In the genomic region with DNA sequence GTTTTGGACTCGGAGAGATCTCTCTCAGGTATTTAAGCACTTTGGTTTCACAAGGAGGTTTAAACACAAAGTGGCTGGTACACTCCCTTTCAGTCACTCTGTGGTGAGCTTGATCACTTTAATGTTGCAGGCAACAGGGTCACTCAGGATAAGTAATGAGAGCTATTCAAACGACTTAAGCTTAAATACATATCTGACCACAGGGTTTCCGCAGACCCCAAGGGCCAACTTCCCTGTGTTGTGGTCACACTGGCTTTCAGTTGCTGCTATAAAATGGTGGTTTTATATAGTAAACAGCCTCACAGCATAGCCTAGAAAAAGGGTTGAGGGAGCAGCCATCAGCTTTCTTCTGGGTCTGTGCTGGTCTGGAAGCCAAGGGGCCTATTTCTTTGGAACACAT, we compare ENCODE assay signal across 19 mouse cellular contexts.
"Had no signal": no experiment of that assay in that cellular context is flagged by ENCODE, and none has a peak within 500 bp of the region (broad histone marks: within the 10 kb centered on the region; RNA-seq: fewer than 3 reads in every experiment).

No protein-coding gene starts in this region.

- H3K36me3 ChIP-seq: liver, embryonic 15.5 days; midbrain, embryonic 10.5 days; midbrain, embryonic 13.5 days; midbrain, embryonic 15.5 days; neural tube, embryonic 13.5 days; neural tube, embryonic 15.5 days; stomach, embryonic 15.5 days had no signal

- H3K9ac ChIP-seq: liver, embryonic 15.5 days; liver, postnatal 0 days; lung, embryonic 14.5 days; midbrain, embryonic 13.5 days; midbrain, embryonic 15.5 days; neural tube, embryonic 13.5 days; neural tube, embryonic 15.5 days; stomach, embryonic 15.5 days had no signal

- ATAC-seq: liver, postnatal 0 days; midbrain, embryonic 13.5 days; midbrain, embryonic 15.5 days had no signal

- H3K27ac ChIP-seq: liver, embryonic 15.5 days; macrophage; midbrain, embryonic 10.5 days; midbrain, embryonic 13.5 days; midbrain, embryonic 15.5 days; neural tube, embryonic 13.5 days; neural tube, embryonic 15.5 days; stomach, embryonic 15.5 days; stomach, postnatal 0 days had no signal

- H3K4me3 ChIP-seq: liver, embryonic 15.5 days; midbrain, embryonic 10.5 days; midbrain, embryonic 13.5 days; midbrain, embryonic 15.5 days; myocyte; neural tube, embryonic 13.5 days; neural tube, embryonic 15.5 days; stomach, embryonic 15.5 days had no signal

- H3K4me2 ChIP-seq: liver, embryonic 15.5 days; lung, embryonic 14.5 days; midbrain, embryonic 13.5 days; midbrain, embryonic 15.5 days; neural tube, embryonic 13.5 days; neural tube, embryonic 15.5 days; stomach, embryonic 15.5 days had no signal

- DNase-seq: liver, postnatal 0 days; lung, embryonic 14.5 days; lung, postnatal 14 days; lung, postnatal 36 days; right cerebral cortex, adult 18-20 months; right cerebral cortex, postnatal 25 days; thymus, adult 2 months; thymus, postnatal 25 days; thymus, postnatal 4 days had no signal

- H3K9me3 ChIP-seq: liver, embryonic 15.5 days; midbrain, embryonic 10.5 days; midbrain, embryonic 13.5 days; midbrain, embryonic 15.5 days; neural tube, embryonic 13.5 days; neural tube, embryonic 15.5 days; stomach, embryonic 15.5 days had no signal

- H3K27me3 ChIP-seq: liver, embryonic 15.5 days; midbrain, embryonic 13.5 days; midbrain, embryonic 15.5 days; neural tube, embryonic 13.5 days; neural tube, embryonic 15.5 days; stomach, embryonic 15.5 days had no signal

- H3K4me1 ChIP-seq: liver, embryonic 15.5 days; midbrain, embryonic 13.5 days; midbrain, embryonic 15.5 days; stomach, embryonic 15.5 days had no signal
